Mouse (Mus musculus): ENCODE data around the gene Ndufc2. TPM values are rescaled to one million over a fixed set of nuclear protein-coding genes. Genes with fewer than 3 reads are reported as not detected.

The Ndufc2 gene
- total and polyA plus RNA-seq, 3 experiments = 242 to 280 TPM; not detected in 1

- no peak for TF ChIP-seq ZNF384 (IDR thresholded peaks at IDR 0.05; ENCODE audit: low read depth, low read length)
- TF ChIP-seq MAX (IDR thresholded peaks at IDR 0.05; ENCODE audit: low read length) = peak; percentile 80
- no peak for TF ChIP-seq GABPA (IDR thresholded peaks at IDR 0.05; ENCODE audit: low read depth, low read length)
- no peak for TF ChIP-seq CHD1 (IDR thresholded peaks at IDR 0.05; ENCODE audit: low read depth, low read length)
- TF ChIP-seq GATA1 (IDR thresholded peaks at IDR 0.05; ENCODE audit: low read depth, low read length) = 0 out of 2 replicates have a peak, but pooled peaks have one; percentile 27
- TF ChIP-seq NELFE (IDR thresholded peaks at IDR 0.05; ENCODE audit: low read depth, low read length) = no peak
- TF ChIP-seq CHD2 (IDR thresholded peaks at IDR 0.05; ENCODE audit: low read length) = no peak
- TF ChIP-seq USF2 (IDR thresholded peaks at IDR 0.05; ENCODE audit: borderline replicate concordance in 1 of 2, insufficient read depth in 1 of 2, low read depth in 1 of 2, low read length in 2 of 2) = no peak
- TF ChIP-seq ELF1 (IDR thresholded peaks at IDR 0.05; ENCODE audit: low read depth, low read length) = no peak
- TF ChIP-seq E2F4 (IDR thresholded peaks at IDR 0.05; ENCODE audit: borderline replicate concordance, low read depth, low read length) = no peak
- peak; percentile 96 for TF ChIP-seq MXI1 (IDR thresholded peaks at IDR 0.05; ENCODE audit: low read depth, low read length)
- TF ChIP-seq ZMIZ1 (IDR thresholded peaks at IDR 0.05; ENCODE audit: low read depth, low read length) = no peak
These were observed 53.5 kb downstream of the Ndufc2 start (continued) for GRCm38 (mm10) chr7:97453141-97453921.

GRCm38 (mm10) chr7:97454795-97455194, 55.0 kb downstream of the Ndufc2 start:
- Histone ChIP-seq H3K4me3 (ENCODE audit: control insufficient read depth in 1 of 2, insufficient read depth in 1 of 2, low read depth in 2 of 2, low read length in 2 of 2) (no peak overlapping the region), H3K36me3 (ENCODE audit: control insufficient read depth in 1 of 2, insufficient read depth in 2 of 2, low read length in 2 of 2) (peaks cover 0 to 2% of the 10 kb centered on the region in 2 experiments; a peak in 2 of 4 replicates), H3K79me2 (ENCODE audit: control insufficient read depth, insufficient read depth, low read length, poor library complexity) (no peaks in the 10 kb centered on the region), H3K27ac (ENCODE audit: control insufficient read depth, low read depth, low read length) (no peak overlapping the region), H3K27me3 (ENCODE audit: control insufficient read depth in 1 of 2, insufficient read depth in 2 of 2, low read length in 2 of 2) (no peaks in the 10 kb centered on the region), H3K9ac (ENCODE audit: control insufficient read depth, low read depth, low read length, poor library complexity, severe bottlenecking) (no peak overlapping the region), H3K4me1 (ENCODE audit: control insufficient read depth in 1 of 2, insufficient read depth in 2 of 2, low read length in 2 of 2) (peaks cover 3 to 6% of the 10 kb centered on the region in 2 experiments; a peak in 3 of 4 replicates), H3K9me3 (replicated peaks; ENCODE audit: insufficient read depth, low read length) (no peaks in the 10 kb centered on the region)
- TF ChIP-seq CHD1 (IDR thresholded peaks at IDR 0.05; ENCODE audit: low read depth, low read length) (no peak), MAZ (IDR thresholded peaks at IDR 0.05; ENCODE audit: low read depth, low read length) (no peak), HCFC1 (IDR thresholded peaks at IDR 0.05; ENCODE audit: low read depth, low read length) (no peak), RAD21 (IDR thresholded peaks at IDR 0.05; ENCODE audit: low read depth, low read length) (no peak), ZKSCAN1 (IDR thresholded peaks at IDR 0.05; ENCODE audit: low read depth, low read length) (no peak), ZMIZ1 (IDR thresholded peaks at IDR 0.05; ENCODE audit: low read depth, low read length) (no peak), CHD2 (IDR thresholded peaks at IDR 0.05; ENCODE audit: low read length) (no peak), UBTF (IDR thresholded peaks at IDR 0.05; ENCODE audit: borderline replicate concordance, insufficient read depth, low read depth, low read length) (no peak), NELFE (IDR thresholded peaks at IDR 0.05; ENCODE audit: low read depth, low read length) (no peak), ELF1 (IDR thresholded peaks at IDR 0.05; ENCODE audit: low read depth, low read length) (no peak), POLR2AphosphoS2 (IDR thresholded peaks at IDR 0.05; ENCODE audit: low read length) (no peak), E2F4 (IDR thresholded peaks at IDR 0.05; ENCODE audit: borderline replicate concordance, low read depth, low read length) (no peak), TBP (IDR thresholded peaks at IDR 0.05; ENCODE audit: low read depth, low read length) (no peak), ZNF384 (IDR thresholded peaks at IDR 0.05; ENCODE audit: low read depth, low read length) (no peak), SMC3 (IDR thresholded peaks at IDR 0.05; ENCODE audit: low read depth, low read length) (no peak), MYB (IDR thresholded peaks at IDR 0.05; ENCODE audit: low read depth, low read length) (no peak), TAL1 (IDR thresholded peaks at IDR 0.05; ENCODE audit: low read length) (no peak), GATA1 (IDR thresholded peaks at IDR 0.05; ENCODE audit: low read depth, low read length) (no peak)
- DNase-seq (ENCODE audit: low read depth, low spot score) = no peak
